In the genomic region with DNA sequence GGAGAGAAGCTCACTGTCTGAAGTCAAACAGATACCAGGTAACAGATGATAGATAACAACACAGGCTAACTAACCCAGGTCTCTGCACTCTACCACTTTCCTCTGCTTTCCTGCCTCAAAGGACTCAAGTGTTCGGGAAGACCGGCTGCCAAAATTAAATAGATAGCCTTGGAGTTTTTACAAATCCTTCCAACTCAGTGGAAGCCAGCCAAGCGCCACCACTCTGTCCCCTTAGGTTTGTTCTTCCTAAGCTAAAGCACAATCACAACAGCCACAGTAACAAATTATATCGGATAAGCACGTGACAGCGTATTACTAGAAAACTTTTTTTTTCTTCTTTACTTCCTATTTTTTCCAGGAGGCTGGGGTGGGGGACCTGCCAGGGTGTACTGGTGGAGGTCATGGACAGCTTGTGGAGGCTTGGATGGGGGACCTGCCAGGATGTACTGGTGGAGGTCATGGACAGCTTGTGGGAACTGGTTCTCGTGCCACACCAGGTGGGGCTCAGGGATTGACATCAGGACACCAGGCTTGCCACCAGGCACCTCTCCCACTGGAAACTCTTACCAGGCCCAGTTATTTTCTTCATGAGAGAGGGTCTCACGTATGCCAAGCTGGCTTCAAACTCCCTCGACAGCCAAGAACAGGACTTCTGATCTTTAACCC, we compare ENCODE assay signal across 18 mouse cellular contexts. TPM values are rescaled to one million over a fixed set of nuclear protein-coding genes. Genes with fewer than 3 reads are reported as not detected.
A peak's percentile ranks its signal among the peaks of the same experiment; 100 is the strongest.
DNase-seq lines count a peak whose midpoint lies in the region; ATAC-seq and TF ChIP-seq lines count a peak whose summit lies in the region.
"Had no signal": no experiment of that assay in that cellular context is flagged by ENCODE, and none has a peak within 500 bp of the region (broad histone marks: within the 10 kb centered on the region; RNA-seq: fewer than 3 reads in every experiment).

No protein-coding gene starts in this region.

- no peak for ATAC-seq in hindbrain, postnatal 0 days
- no peak for ATAC-seq in hindbrain, embryonic 14.5 days (ENCODE audit: low FRiP score)
- no peak for ATAC-seq in midbrain, embryonic 11.5 days (ENCODE audit: low FRiP score)
- no peak for ATAC-seq in midbrain, postnatal 0 days (ENCODE audit: low FRiP score)
- ATAC-seq: inflammation-experienced regulatory T-cells, adult 6 months had no signal

- 55% methylated on average over 9 of the region's 9 CpGs for WGBS in hindbrain, postnatal 0 days
- WGBS in hindbrain, embryonic 14.5 days: 74% methylated on average over 9 of the region's 9 CpGs
- 89% methylated on average over 9 of the region's 9 CpGs for WGBS in midbrain, embryonic 11.5 days
- whole genome bisulfite sequencing in midbrain, postnatal 0 days: 77% methylated on average over 9 of the region's 9 CpGs

- H3K27ac ChIP-seq in hindbrain, postnatal 0 days: no peak overlapping the region
- H3K27ac ChIP-seq in hindbrain, embryonic 14.5 days: no peak overlapping the region
- H3K27ac ChIP-seq in midbrain, embryonic 11.5 days (ENCODE audit: low read depth, low read length): no peak overlapping the region
- no peak overlapping the region for H3K27ac ChIP-seq in midbrain, postnatal 0 days (ENCODE audit: low read depth, low read length)
- H3K27ac ChIP-seq: embryonic facial prominence, embryonic 15.5 days; forebrain, embryonic 10.5 days; heart, embryonic 13.5 days; hindbrain, embryonic 10.5 days; stomach, postnatal 0 days had no signal

- no peak overlapping the region for H3K9ac ChIP-seq in hindbrain, postnatal 0 days (replicated peaks; ENCODE audit: low read length)
- H3K9ac ChIP-seq in hindbrain, embryonic 14.5 days: no peak overlapping the region
- H3K9ac ChIP-seq in midbrain, embryonic 11.5 days (ENCODE audit: low read length): no peak overlapping the region
- no peak overlapping the region for H3K9ac ChIP-seq in midbrain, postnatal 0 days (replicated peaks; ENCODE audit: low read length, poor library complexity, severe bottlenecking)
- H3K9ac ChIP-seq: embryonic facial prominence, embryonic 15.5 days; heart, embryonic 13.5 days; liver, postnatal 0 days had no signal

- no peaks in the 10 kb centered on the region for H3K27me3 ChIP-seq in hindbrain, postnatal 0 days (ENCODE audit: insufficient read depth, low read length)
- no peaks in the 10 kb centered on the region for H3K27me3 ChIP-seq in hindbrain, embryonic 14.5 days (ENCODE audit: control insufficient read depth, insufficient read depth, low read length)
- no peaks in the 10 kb centered on the region for H3K27me3 ChIP-seq in midbrain, embryonic 11.5 days (ENCODE audit: control insufficient read depth, insufficient read depth, low read length)
- no peaks in the 10 kb centered on the region for H3K27me3 ChIP-seq in midbrain, postnatal 0 days (ENCODE audit: insufficient read depth, low read length)
- H3K27me3 ChIP-seq: embryonic facial prominence, embryonic 15.5 days; heart, embryonic 13.5 days had no signal

- TF ChIP-seq CTCF in hindbrain, postnatal 0 days (IDR thresholded peaks at IDR 0.05; ENCODE audit: low read depth): no peak
- no peak for TF ChIP-seq CTCF in midbrain, postnatal 0 days (IDR thresholded peaks at IDR 0.05)

- no peaks in the 10 kb centered on the region for H3K9me3 ChIP-seq in hindbrain, postnatal 0 days (ENCODE audit: low read length)
- H3K9me3 ChIP-seq in hindbrain, embryonic 14.5 days (ENCODE audit: control insufficient read depth, low read length): no peaks in the 10 kb centered on the region
- H3K9me3 ChIP-seq in midbrain, embryonic 11.5 days (ENCODE audit: control insufficient read depth, low read length): no peaks in the 10 kb centered on the region
- H3K9me3 ChIP-seq in midbrain, postnatal 0 days (ENCODE audit: low read length): no peaks in the 10 kb centered on the region
- H3K9me3 ChIP-seq: embryonic facial prominence, embryonic 15.5 days; forebrain, embryonic 10.5 days; heart, embryonic 13.5 days; hindbrain, embryonic 10.5 days had no signal

- H3K4me1 ChIP-seq in hindbrain, postnatal 0 days (ENCODE audit: insufficient read depth, low read length): peaks cover 6% of the 10 kb centered on the region; the same call in 1 of the 2 replicates
- peaks cover 34% of the 10 kb centered on the region for H3K4me1 ChIP-seq in hindbrain, embryonic 14.5 days (replicated peaks; ENCODE audit: control insufficient read depth, insufficient read depth, low read length)
- H3K4me1 ChIP-seq in midbrain, embryonic 11.5 days (ENCODE audit: control insufficient read depth, insufficient read depth, low read length): 0 out of 2 replicates have a peak, but pooled peaks cover 5% of the 10 kb centered on the region
- H3K4me1 ChIP-seq in midbrain, postnatal 0 days (ENCODE audit: insufficient read depth, low read length): peaks cover 7% of the 10 kb centered on the region

- peak; percentile 60 for DNase-seq in adrenal gland, postnatal 10 days
- no peak for DNase-seq in adrenal gland, postnatal 4 days (ENCODE audit: low spot score in 2 of 2)
- DNase-seq in hindbrain, postnatal 0 days (ENCODE audit: low spot score): peak; percentile 19
- DNase-seq in hindbrain, embryonic 14.5 days (ENCODE audit: low spot score): no peak
- peak; percentile 74 for DNase-seq in midbrain, embryonic 11.5 days (ENCODE audit: low spot score, missing footprints)
- DNase-seq in midbrain, postnatal 0 days (ENCODE audit: low spot score): no peak
- no peak for DNase-seq in embryo, embryonic 9.5 days (ENCODE audit: extremely low spot score)
- DNase-seq: gastrocnemius, postnatal 36 days; liver; liver, postnatal 0 days; right cerebral cortex, postnatal 14 days; thymus, postnatal 25 days had no signal

- no peak overlapping the region for H3K4me2 ChIP-seq in hindbrain, postnatal 0 days (ENCODE audit: low read depth, low read length)
- H3K4me2 ChIP-seq in hindbrain, embryonic 14.5 days (replicated peaks): no peak overlapping the region
- H3K4me2 ChIP-seq in midbrain, embryonic 11.5 days: no peak overlapping the region
- no peak overlapping the region for H3K4me2 ChIP-seq in midbrain, postnatal 0 days (ENCODE audit: low read depth, low read length, poor library complexity, severe bottlenecking)
- H3K4me2 ChIP-seq: embryonic facial prominence, embryonic 15.5 days; heart, embryonic 13.5 days had no signal

- H3K4me3 ChIP-seq in hindbrain, postnatal 0 days (ENCODE audit: low read length): no peak overlapping the region
- no peak overlapping the region for H3K4me3 ChIP-seq in hindbrain, embryonic 14.5 days (replicated peaks; ENCODE audit: low read length)
- no peak overlapping the region for H3K4me3 ChIP-seq in midbrain, embryonic 11.5 days (ENCODE audit: low read depth, low read length)
- no peak overlapping the region for H3K4me3 ChIP-seq in midbrain, postnatal 0 days (ENCODE audit: low read depth, low read length)
- H3K4me3 ChIP-seq: embryonic facial prominence, embryonic 15.5 days; forebrain, embryonic 10.5 days; heart, embryonic 13.5 days; hindbrain, embryonic 10.5 days had no signal

- no peaks in the 10 kb centered on the region for H3K36me3 ChIP-seq in hindbrain, postnatal 0 days (ENCODE audit: insufficient read depth, low read length)
- H3K36me3 ChIP-seq in hindbrain, embryonic 14.5 days (replicated peaks; ENCODE audit: control insufficient read depth, insufficient read depth): no peaks in the 10 kb centered on the region
- no peaks in the 10 kb centered on the region for H3K36me3 ChIP-seq in midbrain, embryonic 11.5 days (ENCODE audit: control insufficient read depth, insufficient read depth, low read length)
- H3K36me3 ChIP-seq in midbrain, postnatal 0 days (ENCODE audit: insufficient read depth, low read length): no peaks in the 10 kb centered on the region
- H3K36me3 ChIP-seq: embryonic facial prominence, embryonic 15.5 days; heart, embryonic 13.5 days had no signal

RNA-seq across cellular contexts. Expression of a gene that starts 5.3 kb away (rescaled TPM):
- total RNA-seq in adrenal gland, postnatal 10 days (2021): 10 to 100 TPM; 15.9 to 19.3 TPM
- 10 to 100 TPM; 21.6 to 29.8 TPM for total RNA-seq in adrenal gland, postnatal 4 days (2021)
- 40.8 and 41.3 TPM in 2 replicates for total RNA-seq in hindbrain, postnatal 0 days (2014; rRNA removed)
- polyA plus RNA-seq in hindbrain, postnatal 0 days (2015; fragmentation: Nextera tagmentation; extraction: Ambion mirVana): 21.0 and 22.8 TPM in 2 replicates
- polyA plus RNA-seq in hindbrain, embryonic 14.5 days (2014; fragmentation: Nextera tagmentation; extraction: Ambion mirVana): 48.8 and 51.7 TPM in 2 replicates
- polyA plus RNA-seq in midbrain, embryonic 11.5 days (2014; fragmentation: Nextera tagmentation; extraction: Ambion mirVana): 24.8 and 27.3 TPM in 2 replicates
- total RNA-seq in midbrain, postnatal 0 days (2014; rRNA removed): 52.6 and 64.0 TPM in 2 replicates
- 21.6 and 23.7 TPM in 2 replicates for polyA plus RNA-seq in midbrain, postnatal 0 days (2015; fragmentation: Nextera tagmentation; extraction: Ambion mirVana)

Comparison
In these comparisons a context has a peak if more than half of its experiments do, and no peak if none do; other contexts are left out.
1. DNase-seq: peak in adrenal gland, postnatal 10 days (single experiment), hindbrain, postnatal 0 days (single experiment) and midbrain, embryonic 11.5 days (single experiment); none in adrenal gland, postnatal 4 days (0 of 2), hindbrain, embryonic 14.5 days (single experiment), midbrain, postnatal 0 days (single experiment) and embryo, embryonic 9.5 days (single experiment).